Mouse (Mus musculus) E14TG2a.4 (cell line): ENCODE measurements around the gene Rcan1.

Experiments
- CTCF ChIP-seq: conservative IDR thresholded peaks from 2 replicates; pipeline ENCODE4 v1.5.1; 2014; ENCODE audit warnings: low read length
- NANOG ChIP-seq: IDR thresholded peaks from 2 replicates; pipeline ENCODE4 v1.6.1; 2014; ENCODE audit warnings: borderline replicate concordance, low read length, mixed read lengths

- TF ChIP-seq CTCF: no peak
- TF ChIP-seq NANOG: no peak
Observed at GRCm38 (mm10) chr16:92465642-92466526, 4.8 kb downstream of the Rcan1 start.
